16 mouse cellular contexts compared by ENCODE assay signal in genomic region chr5:136372276-136372675, GRCm38 (mm10).
"Had no signal": no experiment of that assay in that cellular context is flagged by ENCODE, and none has a peak within 500 bp of the region (broad histone marks: within the 10 kb centered on the region; RNA-seq: fewer than 3 reads in every experiment).

No protein-coding gene starts in this region.

- ATAC-seq: liver, embryonic 12.5 days; midbrain, embryonic 15.5 days had no signal

- H3K27me3 ChIP-seq: kidney, embryonic 15.5 days; liver, embryonic 12.5 days; midbrain, embryonic 15.5 days; neural tube, embryonic 13.5 days had no signal

- H3K9ac ChIP-seq: kidney, embryonic 15.5 days; liver, embryonic 12.5 days; lung, embryonic 14.5 days; midbrain, embryonic 15.5 days; neural tube, embryonic 13.5 days had no signal

- H3K4me2 ChIP-seq: kidney, embryonic 15.5 days; liver, embryonic 12.5 days; lung, embryonic 14.5 days; midbrain, embryonic 15.5 days; neural tube, embryonic 13.5 days had no signal

- H3K9me3 ChIP-seq: kidney, embryonic 15.5 days; limb, embryonic 10.5 days; liver, embryonic 12.5 days; midbrain, embryonic 10.5 days; midbrain, embryonic 15.5 days; neural tube, embryonic 13.5 days had no signal

- H3K27ac ChIP-seq: kidney, embryonic 15.5 days; left cerebral cortex, adult 2 months; limb, embryonic 10.5 days; liver, embryonic 12.5 days; midbrain, embryonic 10.5 days; midbrain, embryonic 15.5 days; neural tube, embryonic 13.5 days had no signal

- DNase-seq: kidney, adult 2 months; kidney, postnatal 14 days; lung, embryonic 14.5 days; lung, postnatal 10 days; lung, postnatal 4 days; right cerebral cortex, postnatal 4 days; spleen, adult 18-20 months; thymus, adult 18-20 months; thymus, postnatal 14 days had no signal

- H3K4me1 ChIP-seq: kidney, embryonic 15.5 days; liver, embryonic 12.5 days had no signal

- H3K4me3 ChIP-seq: kidney, embryonic 15.5 days; left cerebral cortex, adult 2 months; limb, embryonic 10.5 days; liver, embryonic 12.5 days; midbrain, embryonic 10.5 days; midbrain, embryonic 15.5 days; neural tube, embryonic 13.5 days had no signal
